Mouse (Mus musculus): ENCODE results near the gene Myo1e.

Gene Myo1e

DNA sequence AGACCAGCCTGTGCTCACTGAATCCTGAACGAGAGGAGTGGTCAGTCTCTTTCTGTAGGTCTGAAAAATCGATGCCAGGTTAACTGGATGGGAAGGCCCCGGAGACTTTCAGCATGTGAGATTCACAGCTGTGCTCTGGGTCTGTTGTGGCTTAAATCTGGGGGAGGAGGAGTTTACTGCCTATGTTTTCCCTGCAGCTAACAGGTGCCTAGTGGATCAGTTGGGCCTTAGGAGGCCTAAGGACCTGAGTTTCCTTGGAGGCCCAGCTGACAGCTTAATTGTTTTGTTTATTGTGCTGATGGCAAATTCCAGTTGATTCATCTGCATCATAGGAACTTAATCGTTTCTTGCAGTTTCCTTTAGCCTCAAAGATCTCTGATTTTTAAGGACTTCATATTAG lies 16.0 kb downstream of the Myo1e start:
- no peak for DNase-seq (ENCODE audit: low spot score)

DNA sequence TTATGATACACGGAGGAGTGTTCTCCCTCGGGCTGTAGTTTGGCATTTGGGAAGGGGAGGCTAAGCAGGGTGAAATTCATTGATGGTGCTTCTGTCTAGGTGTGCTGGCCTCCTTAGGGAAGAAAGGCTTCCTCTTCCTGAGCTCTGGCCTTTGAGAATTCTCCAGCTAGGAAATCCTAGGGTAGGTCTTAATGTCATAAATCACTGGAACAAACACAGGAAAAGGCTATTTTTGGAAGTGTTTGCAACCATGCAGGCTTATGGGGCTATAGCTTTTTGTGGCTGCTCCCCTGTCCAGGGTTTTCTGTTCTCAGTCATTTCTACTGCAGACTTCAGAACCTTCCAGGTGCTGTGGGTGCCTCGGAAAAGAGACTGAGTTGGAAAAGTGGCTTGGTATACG lies 16.9 kb downstream of the Myo1e start:
- no peak for DNase-seq (ENCODE audit: low spot score)

DNA sequence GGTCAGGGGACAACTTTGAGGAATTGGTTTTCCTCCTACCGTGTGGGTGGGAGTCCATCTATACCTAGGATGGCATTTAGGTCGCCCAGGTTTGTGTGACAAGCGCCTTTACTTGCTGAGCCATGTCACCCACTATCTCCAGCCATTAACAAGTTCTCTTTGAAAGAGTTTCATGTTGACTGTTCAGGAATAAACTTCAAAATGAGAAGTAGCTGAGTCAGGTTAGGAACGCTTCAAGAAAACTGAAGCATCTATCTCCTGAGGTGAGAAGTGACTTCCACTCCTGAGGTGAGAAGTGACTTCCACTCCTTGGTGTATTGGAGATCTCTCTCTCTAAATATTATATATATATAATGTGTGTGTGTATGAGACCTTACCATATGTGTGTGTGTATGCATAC lies 19.2 kb downstream of the Myo1e start:
- DNase-seq (ENCODE audit: low spot score): no peak

DNA sequence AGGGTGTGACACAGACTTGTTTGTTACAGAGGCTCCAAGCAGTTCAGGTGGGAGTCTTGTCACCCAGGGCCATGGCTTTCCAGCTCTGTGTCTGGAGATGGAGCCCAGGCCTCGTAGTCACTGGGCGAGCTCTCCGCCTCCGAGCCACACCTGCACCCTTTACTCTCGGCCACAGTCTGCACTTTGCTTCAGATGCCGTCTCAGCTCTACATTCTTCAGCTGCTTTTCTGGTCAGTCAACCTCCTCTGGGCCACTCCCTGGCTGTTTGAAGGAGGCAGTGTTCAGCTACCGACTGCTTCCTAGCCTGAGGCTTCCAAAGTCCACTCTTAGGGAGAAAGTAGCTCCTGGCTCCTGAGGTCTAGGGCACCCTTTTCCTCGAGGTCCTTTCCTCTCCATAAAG lies 22.7 kb downstream of the Myo1e start:
- DNase-seq (ENCODE audit: low spot score): no peak

DNA sequence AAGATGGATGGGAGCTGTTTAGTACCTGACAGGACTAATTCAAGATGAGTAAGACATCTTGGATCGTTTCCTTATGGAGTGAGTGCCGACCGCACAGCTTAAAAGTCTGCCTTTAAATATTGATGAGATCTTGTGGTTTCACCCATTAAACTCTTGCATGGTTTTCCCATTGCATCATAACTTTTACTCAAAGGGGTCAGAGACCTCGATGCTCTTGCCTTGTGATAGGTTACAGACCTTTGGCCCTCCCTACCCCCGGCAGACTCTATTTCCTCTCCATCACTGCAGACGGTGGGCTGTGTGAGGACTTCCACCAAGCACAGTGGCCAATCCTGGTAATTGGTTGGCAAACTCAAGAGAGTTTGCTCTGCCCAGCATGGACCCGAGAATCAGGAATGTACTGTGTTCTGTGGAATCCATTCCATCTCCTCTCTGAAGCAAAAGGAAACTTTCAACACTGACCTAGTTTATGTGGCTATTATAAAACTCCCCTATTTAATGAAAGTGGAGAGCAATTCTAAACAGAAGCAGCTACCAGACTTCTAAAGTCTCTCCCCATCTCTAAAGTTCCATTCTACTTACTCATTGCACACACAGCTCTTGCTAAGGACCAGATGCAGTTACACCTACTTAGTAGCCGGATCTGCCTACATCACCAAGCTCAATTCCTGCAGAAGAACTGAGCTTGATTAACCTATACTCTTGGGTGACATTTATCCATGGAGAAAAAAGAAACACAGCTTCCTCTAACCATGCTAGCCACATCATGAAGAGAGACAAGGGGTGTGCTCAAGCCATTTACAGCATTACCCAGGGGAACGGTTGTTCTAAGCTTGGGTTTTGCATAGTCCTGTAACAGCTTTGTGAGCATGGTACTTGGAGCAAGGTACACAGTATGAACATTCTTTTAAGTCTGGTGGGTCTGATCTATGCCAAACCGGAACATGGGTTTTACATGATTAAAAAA lies 25.2 kb downstream of the Myo1e start:
- DNase-seq (ENCODE audit: low spot score): no peak

DNA sequence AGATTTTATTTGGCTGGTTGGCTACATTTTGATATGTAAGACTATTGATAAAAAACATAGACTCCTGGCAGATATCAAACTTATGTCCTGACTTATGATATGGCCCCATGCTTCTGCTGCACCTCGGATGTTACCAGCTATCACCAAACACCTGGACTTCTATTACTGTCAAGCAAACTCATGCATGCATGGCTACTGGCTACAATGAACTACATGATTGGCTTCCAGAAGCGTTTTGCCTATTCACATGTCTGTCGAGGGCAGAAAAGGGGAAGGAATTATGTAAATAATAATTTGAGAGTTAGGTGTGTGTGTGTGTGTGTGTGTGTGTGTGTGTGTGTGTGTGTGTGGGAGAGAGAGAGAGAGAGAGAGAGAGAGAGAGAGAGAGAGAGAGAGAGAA lies 30.0 kb downstream of the Myo1e start:
- DNase-seq (ENCODE audit: low spot score): no peak

DNA sequence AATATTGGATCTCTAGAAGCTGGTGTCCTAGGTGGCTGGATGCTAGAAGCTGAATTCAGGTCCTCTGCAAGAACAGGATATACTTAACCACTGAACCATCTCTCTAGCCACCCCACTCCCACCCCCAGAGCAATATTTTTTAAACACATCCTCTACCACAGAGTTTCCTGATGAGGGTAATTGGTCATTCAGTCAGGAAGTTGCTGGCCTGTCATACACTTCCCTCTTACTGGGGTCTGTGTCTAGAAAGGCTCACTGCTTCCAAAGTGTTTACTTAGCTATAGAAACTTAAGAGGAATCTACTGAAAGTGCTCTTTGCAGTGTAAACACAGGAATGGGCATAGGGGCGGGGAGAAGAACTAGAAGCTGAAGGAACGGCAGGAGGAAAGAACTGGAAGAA lies 30.4 kb downstream of the Myo1e start:
- DNase-seq (ENCODE audit: low spot score): no peak

DNA sequence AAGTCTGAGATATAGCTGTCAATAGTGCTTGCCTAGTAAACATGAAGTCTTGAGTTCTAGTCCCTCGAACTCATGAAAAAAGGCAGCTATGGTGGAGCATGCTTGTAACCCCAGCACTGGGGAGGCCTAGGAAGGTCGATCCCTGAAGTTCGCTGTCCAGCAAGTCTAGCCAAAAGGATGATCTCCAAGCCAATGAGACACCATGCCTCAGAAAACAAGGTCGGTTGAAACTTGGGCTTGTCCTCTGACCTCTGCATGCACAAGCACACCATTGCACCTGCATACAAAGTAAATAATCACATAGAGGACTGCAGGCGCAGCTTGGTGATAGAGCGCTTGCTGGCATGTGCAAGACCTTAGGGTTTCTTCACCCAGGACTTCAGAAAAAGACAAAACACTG lies 31.2 kb downstream of the Myo1e start:
- DNase-seq (ENCODE audit: low spot score): no peak

DNA sequence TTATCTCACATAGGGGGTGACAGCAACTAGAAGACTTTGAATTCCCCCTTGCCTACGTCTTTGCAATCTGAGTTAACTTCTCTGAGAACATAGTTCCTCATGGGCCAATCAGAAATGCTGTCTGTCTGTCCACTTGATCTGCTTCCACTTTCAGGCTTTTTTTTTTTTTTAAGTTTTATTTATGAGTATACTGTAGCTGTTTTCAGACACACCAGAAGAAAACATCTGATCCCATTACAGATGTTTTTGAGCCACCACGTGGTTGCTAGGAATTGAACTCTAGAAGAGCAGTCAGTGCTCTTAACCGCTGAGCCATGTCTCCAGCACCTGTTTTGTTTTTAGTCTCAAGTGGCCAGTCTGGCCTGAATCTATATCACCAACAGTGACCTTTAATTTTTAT lies 32.1 kb downstream of the Myo1e start:
- DNase-seq (ENCODE audit: low spot score): no peak

DNA sequence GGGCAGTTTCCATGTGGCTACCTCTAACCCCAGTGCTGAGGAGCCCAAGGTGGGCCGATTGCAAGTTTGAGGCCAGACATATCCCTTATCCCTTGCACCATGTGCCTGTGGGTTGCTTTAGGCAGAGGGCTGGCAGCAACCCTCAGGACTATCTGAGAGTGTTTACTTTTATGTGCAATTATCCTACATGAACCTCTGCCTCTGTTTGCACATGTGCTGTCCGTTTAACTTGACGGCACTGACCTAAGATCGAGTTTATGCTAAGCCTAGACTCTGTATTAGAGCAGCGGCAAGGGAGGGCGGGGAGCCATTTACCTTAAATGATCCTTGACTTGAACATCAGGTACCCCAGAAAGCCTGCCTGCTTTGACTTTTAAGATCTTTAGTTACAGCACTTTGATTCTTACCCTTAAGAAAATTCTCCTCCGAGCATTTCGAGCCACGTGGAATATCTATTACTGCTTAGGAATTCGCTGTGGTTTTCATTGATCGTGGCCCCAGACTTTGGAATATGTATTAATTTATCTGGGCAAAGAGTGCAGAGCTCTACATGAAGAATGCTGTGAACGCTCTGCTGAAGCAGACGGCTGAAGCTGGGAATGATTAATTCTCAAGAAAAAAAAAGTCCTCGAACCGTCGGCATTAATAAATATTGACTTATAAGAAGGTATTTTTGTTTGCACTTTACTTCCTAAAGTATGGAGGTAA lies 33.7 kb downstream of the Myo1e start:
- DNase-seq (ENCODE audit: low spot score): no peak

DNA sequence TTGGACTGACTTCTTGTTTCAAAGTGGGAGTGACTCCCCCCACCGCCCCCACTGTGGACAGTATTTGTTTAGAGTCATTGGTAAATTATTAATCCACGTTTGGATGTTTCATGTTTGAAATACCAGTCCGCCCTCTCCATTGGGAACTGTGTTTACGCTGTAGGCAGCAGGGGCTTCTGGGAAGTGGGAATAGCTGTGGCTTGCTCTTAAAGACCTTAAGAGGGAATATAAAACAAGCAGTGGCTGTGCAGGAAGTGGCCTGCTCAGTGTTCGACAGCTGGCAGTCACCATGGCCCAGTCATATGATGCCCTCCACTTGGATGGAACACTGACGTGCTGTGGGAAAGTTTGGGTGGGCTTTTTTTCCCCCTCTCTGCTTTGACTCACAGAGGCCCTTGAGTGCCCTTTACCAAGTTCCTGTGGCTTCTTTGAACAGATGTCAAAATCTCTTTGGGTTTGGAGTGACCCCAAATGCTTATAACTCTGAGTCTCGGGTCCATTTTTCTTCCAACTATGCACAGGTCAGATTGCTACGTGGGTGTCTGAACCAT lies 34.3 kb downstream of the Myo1e start:
- no peak for DNase-seq (ENCODE audit: low spot score)

DNA sequence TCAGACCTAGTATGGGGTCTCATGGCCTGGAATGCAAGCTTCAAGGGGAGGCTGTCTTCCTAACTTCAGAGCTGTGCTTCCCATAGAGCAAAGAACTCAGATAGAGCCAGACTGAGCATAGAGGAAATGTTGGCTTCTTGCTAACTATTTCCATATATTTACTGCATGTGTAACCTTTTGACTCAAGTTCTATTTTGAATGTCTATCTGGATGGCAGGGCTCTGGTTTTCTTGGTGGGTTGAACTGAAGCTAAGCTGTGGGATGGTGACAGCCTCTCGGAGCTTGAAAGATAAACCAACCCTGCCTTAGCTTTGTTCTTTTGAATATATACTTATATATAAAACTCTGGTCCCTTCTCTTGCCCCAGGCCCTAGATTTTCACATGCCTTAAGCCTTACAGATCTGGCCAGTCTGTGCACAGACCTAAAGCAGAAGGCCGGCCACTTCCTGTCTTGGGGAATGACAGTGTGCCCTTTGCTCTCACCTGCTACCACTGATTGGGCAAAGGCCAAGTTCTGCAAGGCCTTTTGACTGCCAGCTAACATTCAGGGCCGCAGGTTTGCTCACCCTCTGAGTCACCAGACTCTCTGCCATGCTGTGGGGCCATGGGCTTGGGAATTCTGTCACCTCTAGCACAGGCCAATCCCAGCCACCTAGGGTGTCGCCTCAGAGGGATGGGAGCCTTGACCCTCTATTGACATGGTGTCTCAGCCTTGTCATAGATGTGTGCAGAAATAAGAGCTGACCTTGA lies 35.1 kb downstream of the Myo1e start:
- no peak for DNase-seq (ENCODE audit: low spot score)

DNA sequence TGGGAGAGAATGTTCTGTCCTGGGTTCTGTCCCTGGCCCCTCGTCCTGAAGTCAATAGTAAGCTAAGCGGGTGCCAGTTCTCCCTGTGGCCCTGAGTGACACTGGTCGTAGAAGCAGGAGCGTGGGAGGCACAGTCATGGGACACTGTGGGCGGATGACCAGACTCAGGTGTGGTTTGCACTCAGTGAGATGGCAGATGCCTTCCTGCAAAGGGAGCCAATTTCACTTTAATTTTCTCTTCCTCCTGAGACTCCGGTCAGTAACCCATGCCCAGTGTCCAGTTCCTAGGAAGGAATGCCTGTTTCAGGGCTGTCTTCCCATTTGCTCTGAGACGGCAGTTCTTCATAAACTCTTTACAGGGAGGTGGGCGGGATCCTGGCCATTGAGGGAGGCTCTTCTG lies 36.1 kb downstream of the Myo1e start:
- DNase-seq (ENCODE audit: low spot score): no peak

DNA sequence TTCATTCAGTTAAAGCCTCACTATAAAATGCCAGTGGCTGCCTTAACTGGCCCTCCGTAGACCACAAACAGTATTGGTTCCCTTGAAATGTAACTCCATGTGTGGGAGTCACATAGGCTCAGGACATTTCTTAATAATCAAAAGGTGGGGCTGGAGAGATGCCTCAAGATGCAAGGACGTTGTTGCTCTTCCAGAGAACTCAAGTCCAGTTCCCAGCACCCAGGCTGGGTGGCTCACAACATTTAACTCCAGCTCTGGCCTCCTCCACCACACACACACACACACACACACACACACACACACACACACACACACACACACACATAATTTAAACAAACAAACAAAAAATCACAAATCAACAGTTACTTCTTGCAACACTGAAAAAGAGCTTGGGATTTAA lies 36.6 kb downstream of the Myo1e start:
- no peak for DNase-seq (ENCODE audit: low spot score)

DNA sequence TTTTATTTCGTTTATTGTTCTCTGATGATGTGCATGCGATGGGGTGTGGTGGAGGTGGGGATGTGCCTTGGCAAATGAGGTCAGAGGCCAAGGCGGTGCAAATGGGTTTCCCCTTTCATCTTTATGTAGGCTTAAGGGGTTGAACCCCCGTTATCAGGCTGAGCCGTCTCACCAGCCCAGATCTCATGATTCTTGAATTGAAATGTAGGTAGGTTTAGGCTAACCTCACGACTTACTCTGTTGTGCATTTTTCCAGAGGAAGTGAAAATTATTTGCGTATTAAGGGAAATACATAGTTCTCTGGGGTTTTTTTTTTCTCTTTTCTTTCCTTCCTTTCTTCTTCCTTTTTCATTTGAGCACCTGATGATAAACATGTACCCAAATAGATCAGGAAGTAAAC lies 37.0 kb downstream of the Myo1e start:
- DNase-seq (ENCODE audit: low spot score): no peak

DNA sequence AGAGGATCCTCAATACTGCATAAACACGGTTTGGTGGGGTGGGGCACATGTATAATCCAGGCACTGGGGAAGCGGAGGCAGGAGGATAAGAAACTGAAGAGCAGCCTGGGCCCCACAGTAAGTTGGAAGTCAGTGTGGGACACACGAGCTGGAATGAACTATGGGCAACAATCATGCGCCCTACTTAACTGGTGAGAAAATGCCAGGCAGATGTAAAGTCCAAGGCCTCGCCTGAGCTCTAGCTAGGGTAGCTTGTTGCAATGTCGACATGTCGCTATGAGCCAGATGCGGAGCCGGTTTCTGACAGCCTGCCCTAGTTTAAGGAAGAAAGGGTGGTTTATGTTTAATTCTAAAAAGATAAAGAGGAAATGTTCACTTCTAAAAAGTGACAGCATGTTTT lies 37.9 kb downstream of the Myo1e start:
- DNase-seq (ENCODE audit: low spot score): no peak

DNA sequence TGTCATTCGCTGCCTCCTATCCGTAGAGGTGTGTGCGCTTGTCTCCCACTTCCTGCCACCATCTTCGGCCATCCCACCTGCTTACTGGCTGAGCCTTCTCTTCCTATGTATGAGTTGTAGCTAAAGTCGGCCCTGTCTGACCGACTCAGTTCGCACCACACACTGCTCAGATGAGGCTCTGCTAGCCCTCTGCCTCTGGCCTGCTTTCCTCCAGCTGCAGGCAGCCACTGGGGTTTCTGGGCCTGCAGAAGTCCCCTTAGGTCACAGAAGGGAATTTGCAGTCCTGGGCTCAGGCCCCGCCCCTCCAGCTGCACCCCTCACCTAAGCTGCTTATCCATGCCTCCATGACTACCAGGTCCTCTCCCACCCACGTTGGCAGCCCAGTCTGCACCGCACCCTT lies 39.3 kb downstream of the Myo1e start:
- DNase-seq (ENCODE audit: low spot score): no peak

DNA sequence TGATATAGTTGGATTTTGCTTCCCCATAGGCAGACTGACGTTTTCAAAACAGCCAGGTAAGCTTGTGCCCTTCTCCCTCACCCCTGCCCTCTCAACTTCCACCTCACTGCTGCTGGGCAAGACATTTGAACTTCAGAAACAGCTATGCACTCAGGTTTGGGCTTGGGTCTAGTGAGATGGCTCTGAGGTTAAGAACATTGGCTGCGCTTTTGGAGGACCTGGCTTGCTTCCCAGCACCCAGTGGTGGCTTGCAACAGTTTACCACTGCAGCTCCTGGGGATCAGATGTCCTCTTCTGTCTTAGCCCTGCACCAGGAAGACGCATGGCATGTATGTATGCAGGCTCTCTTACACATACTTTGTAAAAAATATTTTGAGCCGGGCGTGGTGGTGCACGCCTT lies 40.9 kb downstream of the Myo1e start:
- DNase-seq (ENCODE audit: low spot score): no peak

DNA sequence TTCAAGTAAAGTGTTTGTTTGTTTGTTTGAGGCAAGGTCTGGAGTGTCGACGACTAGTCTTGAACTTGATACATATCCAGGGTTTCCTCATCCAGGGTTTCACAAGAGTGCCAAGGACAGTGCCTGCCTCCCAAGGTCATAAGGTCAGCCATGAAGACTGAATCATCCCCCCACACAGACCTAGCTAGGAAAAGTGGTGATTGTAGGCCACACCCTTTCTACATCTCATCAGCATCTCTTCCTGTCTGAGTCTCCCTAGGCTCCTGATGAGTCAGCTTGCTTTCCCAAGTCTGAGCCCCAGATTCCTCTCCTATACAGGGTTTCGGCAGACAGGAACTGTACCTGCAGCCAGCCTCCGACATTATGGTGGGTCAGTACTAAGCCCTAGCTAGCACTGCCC lies 41.7 kb downstream of the Myo1e start:
- no peak for DNase-seq (ENCODE audit: low spot score)

DNA sequence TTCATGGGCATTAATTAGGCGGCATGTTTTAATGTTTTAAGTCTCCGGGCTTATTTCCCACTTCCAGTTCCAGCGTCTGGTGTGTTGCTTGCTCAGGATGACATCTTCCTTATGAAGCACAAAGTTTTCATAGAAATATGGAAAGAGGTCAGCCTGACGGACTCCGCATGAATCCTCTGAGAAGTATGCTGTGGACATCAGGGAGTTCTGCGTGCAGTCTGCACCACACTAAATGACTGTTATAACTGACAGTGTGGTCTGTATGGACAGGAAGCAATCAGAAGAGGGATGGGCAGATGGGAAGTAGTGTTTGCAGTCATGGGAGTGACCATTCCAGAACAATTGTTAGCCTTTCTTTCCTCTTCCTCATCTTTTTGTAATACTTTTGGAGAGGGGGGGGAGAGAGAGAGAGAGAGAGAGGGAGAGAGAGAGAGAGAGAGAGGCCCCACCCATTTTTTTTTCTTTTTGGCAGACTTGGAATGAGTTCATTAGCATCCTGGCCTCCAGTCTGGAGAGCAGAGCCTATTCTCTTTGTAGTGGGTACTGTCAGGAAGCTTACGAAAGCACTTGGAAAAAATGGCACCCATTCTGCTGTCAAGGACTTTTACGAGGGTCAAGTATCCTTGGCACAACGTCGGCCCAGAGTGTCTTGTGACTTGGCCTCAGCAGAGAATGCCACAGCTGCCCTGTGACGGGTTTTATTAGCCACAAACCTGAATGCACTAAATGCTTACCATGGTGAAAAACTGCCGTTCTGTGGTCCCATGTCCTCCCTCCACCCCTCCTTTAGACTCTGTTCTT lies 42.9 kb downstream of the Myo1e start:
- DNase-seq (ENCODE audit: low spot score): no peak

DNA sequence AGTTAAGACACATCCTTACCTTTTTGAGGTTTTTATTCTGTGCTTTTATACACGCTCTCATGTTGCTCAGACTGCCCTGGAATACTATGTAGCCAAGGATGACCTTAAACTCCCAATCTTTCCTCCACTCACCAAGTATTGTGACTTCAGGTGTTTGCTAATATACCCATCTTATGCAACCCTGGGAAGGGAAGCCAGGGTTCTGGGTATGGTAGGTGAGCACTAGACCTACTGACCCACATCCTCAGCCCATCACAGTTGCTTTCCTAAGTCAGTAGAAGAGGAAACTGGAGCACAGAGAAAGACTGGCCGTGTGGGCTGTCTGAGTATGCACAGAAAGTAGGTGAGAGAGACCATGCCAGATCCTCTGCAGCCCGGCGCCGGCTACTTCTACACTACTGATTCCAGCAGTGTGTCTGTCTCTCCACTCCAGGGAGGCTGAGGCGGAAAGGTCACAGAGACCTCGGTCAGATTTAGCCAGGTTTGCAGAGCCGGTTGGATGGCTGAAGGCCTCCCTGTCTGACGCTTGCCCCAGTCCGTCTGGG lies 44.4 kb downstream of the Myo1e start:
- no peak for DNase-seq (ENCODE audit: low spot score)
